Mouse (Mus musculus): ENCODE measurements around the gene Gm11563. TPM values are rescaled to one million over a fixed set of nuclear protein-coding genes. Genes with fewer than 3 reads are reported as not detected.

Gm11563 gene
- total RNA-seq, 4 experiments from 2014 or later, result not detected

Other genes starting within 250 kb of the Gm11563 start
- gene Krt12, start 236.7 kb downstream of the Gm11563 start, total RNA-seq (2022), result under 1 TPM in 1 of 4 experiments, not detected in 3; 0.17 TPM
- under 1 TPM in 1 of 4 experiments, not detected in 3; 0.13 TPM for gene Krt20, start 220.8 kb downstream of the Gm11563 start, total RNA-seq (2022)
- gene Krt23, start 165.8 kb downstream of the Gm11563 start, total RNA-seq (2022), result not detected
- gene Krt39, start 137.6 kb downstream of the Gm11563 start, total RNA-seq (2022), result not detected
- gene Krt40, start 115.8 kb downstream of the Gm11563 start, total RNA-seq (2022), result not detected
- gene Krtap3-3, start 108.1 kb downstream of the Gm11563 start, total RNA-seq (2022), result not detected
- not detected for gene Krtap3-2, start 102.1 kb downstream of the Gm11563 start, total RNA-seq (2022)
- not detected for gene Gm11939, start 99.5 kb downstream of the Gm11563 start, total RNA-seq (2022)
- gene Krtap3-1, start 92.3 kb downstream of the Gm11563 start, total RNA-seq (2022), result not detected
- not detected for gene Krtap1-5, start 77.9 kb downstream of the Gm11563 start, total RNA-seq (2022)
- gene Krtap1-4, start 75.3 kb downstream of the Gm11563 start, total RNA-seq (2022), result not detected
- gene Krtap1-3, start 67.6 kb downstream of the Gm11563 start, total RNA-seq (2022), result not detected
- gene Krtap9-3, start 60.9 kb downstream of the Gm11563 start, total RNA-seq (2022), result not detected
- gene Gm11938, start 55.7 kb downstream of the Gm11563 start, total RNA-seq (2022), result not detected
- not detected for gene Gm11937, start 48.8 kb downstream of the Gm11563 start, total RNA-seq (2022)
- not detected for gene Krtap2-4, start 44.1 kb downstream of the Gm11563 start, total RNA-seq (2022)
- gene Gm11562, start 38.5 kb downstream of the Gm11563 start, total RNA-seq (2022), result not detected
- gene Krtap4-1, start 30.7 kb downstream of the Gm11563 start, total RNA-seq (2022), result not detected
- gene Krtap4-2, start 23.9 kb downstream of the Gm11563 start, total RNA-seq (2022), result not detected
- gene Krtap4-7, start 14.9 kb downstream of the Gm11563 start, total RNA-seq (2022), result not detected
- not detected for gene Gm11555, start 8.7 kb downstream of the Gm11563 start, total RNA-seq (2022)
- gene Krtap4-6, start 7.0 kb upstream of the Gm11563 start, total RNA-seq (2022), result not detected
- gene Gm14190, start 31.8 kb upstream of the Gm11563 start, total RNA-seq (2022), result not detected
- not detected for gene Gm14180, start 75.3 kb upstream of the Gm11563 start, total RNA-seq (2022)
- not detected for gene Gm11595, start 114.0 kb upstream of the Gm11563 start, total RNA-seq (2022)
- not detected for gene Krtap4-8, start 121.7 kb upstream of the Gm11563 start, total RNA-seq (2022)
- gene Krtap4-9, start 126.2 kb upstream of the Gm11563 start, total RNA-seq (2022), result not detected
- not detected for gene Gm11596, start 134.5 kb upstream of the Gm11563 start, total RNA-seq (2022)
- gene Gm11569, start 140.0 kb upstream of the Gm11563 start, total RNA-seq (2022), result not detected
- gene Gm11554, start 145.5 kb upstream of the Gm11563 start, total RNA-seq (2022), result not detected
- gene Krtap4-13, start 150.9 kb upstream of the Gm11563 start, total RNA-seq (2022), result not detected
- not detected for gene Gm11564, start 156.7 kb upstream of the Gm11563 start, total RNA-seq (2022)
- not detected for gene 2300003K06Rik, start 179.1 kb upstream of the Gm11563 start, total RNA-seq (2022)
- gene Krtap4-16, start 192.6 kb upstream of the Gm11563 start, total RNA-seq (2022), result not detected
- not detected for gene Gm11568, start 199.0 kb upstream of the Gm11563 start, total RNA-seq (2022)
- not detected for gene Gm11559, start 205.5 kb upstream of the Gm11563 start, total RNA-seq (2022)
- not detected for gene Krtap9-1, start 214.4 kb upstream of the Gm11563 start, total RNA-seq (2022)
- not detected for gene Gm11567, start 220.2 kb upstream of the Gm11563 start, total RNA-seq (2022)
- not detected for gene Krtap31-1, start 249.0 kb upstream of the Gm11563 start, total RNA-seq (2022)

Measured in gastrocnemius, adult 8-10 months (tissue).